In genomic region chr10:26810810-26811209, GRCm38 (mm10) we compare ENCODE assay signal across 19 mouse cellular contexts.
"Had no signal": no experiment of that assay in that cellular context is flagged by ENCODE, and none has a peak within 500 bp of the region (broad histone marks: within the 10 kb centered on the region; RNA-seq: fewer than 3 reads in every experiment).

No protein-coding gene starts in this region.

- H3K4me2 ChIP-seq: limb, embryonic 12.5 days; limb, embryonic 15.5 days; liver, embryonic 11.5 days; midbrain, embryonic 13.5 days; neural tube, embryonic 13.5 days had no signal

- H3K36me3 ChIP-seq: limb, embryonic 12.5 days; limb, embryonic 15.5 days; midbrain, embryonic 10.5 days; midbrain, embryonic 13.5 days; neural tube, embryonic 13.5 days had no signal

- H3K4me1 ChIP-seq: limb, embryonic 12.5 days; limb, embryonic 15.5 days; midbrain, embryonic 10.5 days; midbrain, embryonic 13.5 days; neural tube, embryonic 13.5 days had no signal

- ATAC-seq: liver, postnatal 0 days; midbrain, embryonic 13.5 days; midbrain, embryonic 16.5 days had no signal

- H3K27ac ChIP-seq: limb, embryonic 12.5 days; limb, embryonic 15.5 days; liver, embryonic 14.5 days; midbrain, embryonic 10.5 days; midbrain, embryonic 13.5 days; neural tube, embryonic 13.5 days had no signal

- H3K27me3 ChIP-seq: limb, embryonic 12.5 days; limb, embryonic 15.5 days; megakaryocyte, embryonic 14.5 days; midbrain, embryonic 13.5 days; neural tube, embryonic 13.5 days had no signal

- DNase-seq: kidney, adult 2 months; kidney, postnatal 10 days; kidney, postnatal 36 days; left cerebral cortex, postnatal 4 days; liver, postnatal 0 days; lung, postnatal 10 days; lung, postnatal 36 days; retina, postnatal 1 day; thymus, postnatal 25 days had no signal

- H3K4me3 ChIP-seq: limb, embryonic 12.5 days; limb, embryonic 15.5 days; megakaryocyte, embryonic 14.5 days; midbrain, embryonic 10.5 days; midbrain, embryonic 13.5 days; myocyte; neural tube, embryonic 13.5 days had no signal

- H3K9me3 ChIP-seq: limb, embryonic 12.5 days; limb, embryonic 15.5 days; megakaryocyte, embryonic 14.5 days; midbrain, embryonic 10.5 days; midbrain, embryonic 13.5 days; neural tube, embryonic 13.5 days had no signal

- H3K9ac ChIP-seq: limb, embryonic 12.5 days; limb, embryonic 15.5 days; liver, embryonic 14.5 days; liver, postnatal 0 days; midbrain, embryonic 13.5 days; neural tube, embryonic 13.5 days had no signal
